Mouse (Mus musculus): ENCODE measurements around the gene Emc10. TPM values are rescaled to one million over a fixed set of nuclear protein-coding genes. Genes with fewer than 3 reads are reported as not detected.

Gene Emc10
- polyA plus RNA-seq, 1 experiment, result 188 TPM

GRCm38 (mm10) chr7:44463556-44464225 lies 32.6 kb downstream of the Emc10 start:
- no peak for DNase-seq (ENCODE audit: low read depth in 1 of 2, low spot score in 2 of 2)
- H3K27me3 ChIP-seq (ENCODE audit: control insufficient read depth, insufficient read depth, low read length), result peaks cover 8% of the 10 kb centered on the region; the same call in 1 of the 2 replicates
- H3K4me1 ChIP-seq (ENCODE audit: control insufficient read depth, insufficient read depth, insufficient read length), result 0 out of 2 replicates have a peak, but pooled peaks cover 4% of the 10 kb centered on the region
- H3K4me3 ChIP-seq (ENCODE audit: extremely low read depth, insufficient read depth, insufficient read length), result no peak overlapping the region
- no peaks in the 10 kb centered on the region for H3K36me3 ChIP-seq (ENCODE audit: control insufficient read depth, insufficient read depth, low read length)
- TF ChIP-seq POLR2A (IDR thresholded peaks at IDR 0.05; ENCODE audit: low read depth, low read length) (no peak), CTCF (IDR thresholded peaks at IDR 0.05; ENCODE audit: extremely low read depth, insufficient read depth, insufficient read length, insufficient replicate concordance) (no peak)
- 72% methylated on average over 10 of the region's 10 CpGs for WGBS
- H3K27ac ChIP-seq (ENCODE audit: insufficient read depth, low read length), result no peak overlapping the region

- no peak for TF ChIP-seq POLR2A (IDR thresholded peaks at IDR 0.05; ENCODE audit: low read depth, low read length)
- no peak for TF ChIP-seq CTCF (IDR thresholded peaks at IDR 0.05; ENCODE audit: extremely low read depth, insufficient read depth, insufficient read length, insufficient replicate concordance)
- H3K27me3 ChIP-seq (ENCODE audit: control insufficient read depth, insufficient read depth, low read length), result peaks cover 8% of the 10 kb centered on the region; the same call in 1 of the 2 replicates
- no peak overlapping the region for H3K4me3 ChIP-seq (ENCODE audit: extremely low read depth, insufficient read depth, insufficient read length)
- DNase-seq (ENCODE audit: low read depth in 1 of 2, low spot score in 2 of 2), result no peak
- H3K36me3 ChIP-seq (ENCODE audit: control insufficient read depth, insufficient read depth, low read length), result no peaks in the 10 kb centered on the region
- 33% methylated on average over 8 of the region's 8 CpGs for WGBS
- H3K4me1 ChIP-seq (ENCODE audit: control insufficient read depth, insufficient read depth, insufficient read length), result no peaks in the 10 kb centered on the region
- no peak overlapping the region for H3K27ac ChIP-seq (ENCODE audit: insufficient read depth, low read length)
These were observed 33.3 kb downstream of the Emc10 start for GRCm38 (mm10) chr7:44463056-44463425.

- Histone ChIP-seq H3K4me3 (ENCODE audit: extremely low read depth, insufficient read depth, insufficient read length) (no peak overlapping the region), H3K27me3 (ENCODE audit: control insufficient read depth, insufficient read depth, low read length) (peaks cover 8% of the 10 kb centered on the region; the same call in 1 of the 2 replicates), H3K27ac (ENCODE audit: insufficient read depth, low read length) (no peak overlapping the region), H3K4me1 (ENCODE audit: control insufficient read depth, insufficient read depth, insufficient read length) (no peaks in the 10 kb centered on the region), H3K36me3 (ENCODE audit: control insufficient read depth, insufficient read depth, low read length) (no peaks in the 10 kb centered on the region)
- no peak for DNase-seq (ENCODE audit: low read depth in 1 of 2, low spot score in 2 of 2)
- TF ChIP-seq CTCF (IDR thresholded peaks at IDR 0.05; ENCODE audit: extremely low read depth, insufficient read depth, insufficient read length, insufficient replicate concordance) (no peak), POLR2A (IDR thresholded peaks at IDR 0.05; ENCODE audit: low read depth, low read length) (no peak)
- 17% methylated on average over 63 of the region's 77 CpGs for WGBS
These were observed 33.9 kb downstream of the Emc10 start for GRCm38 (mm10) chr7:44462218-44463055.

DNA sequence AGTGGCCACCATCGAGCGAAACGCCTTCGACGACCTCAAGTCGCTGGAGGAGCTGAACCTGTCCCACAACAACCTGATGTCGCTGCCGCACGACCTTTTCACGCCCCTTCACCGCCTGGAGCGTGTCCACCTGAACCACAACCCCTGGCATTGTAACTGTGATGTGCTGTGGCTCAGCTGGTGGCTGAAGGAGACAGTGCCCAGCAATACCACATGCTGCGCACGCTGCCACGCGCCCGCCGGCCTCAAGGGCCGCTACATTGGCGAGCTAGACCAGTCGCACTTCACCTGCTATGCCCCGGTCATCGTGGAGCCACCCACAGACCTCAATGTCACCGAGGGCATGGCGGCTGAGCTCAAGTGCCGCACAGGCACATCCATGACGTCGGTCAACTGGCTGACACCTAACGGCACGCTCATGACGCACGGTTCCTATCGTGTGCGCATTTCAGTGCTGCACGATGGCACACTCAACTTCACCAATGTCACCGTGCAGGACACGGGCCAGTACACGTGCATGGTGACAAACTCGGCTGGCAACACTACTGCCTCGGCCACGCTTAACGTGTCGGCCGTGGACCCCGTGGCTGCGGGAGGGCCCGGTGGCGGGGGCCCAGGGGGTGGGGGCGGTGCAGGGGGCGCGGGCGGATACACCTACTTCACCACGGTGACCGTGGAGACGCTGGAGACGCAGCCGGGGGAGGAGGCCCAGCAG lies 34.7 kb downstream of the Emc10 start:
- TF ChIP-seq POLR2A (IDR thresholded peaks at IDR 0.05; ENCODE audit: low read depth, low read length), result no peak
- TF ChIP-seq CTCF (IDR thresholded peaks at IDR 0.05; ENCODE audit: extremely low read depth, insufficient read depth, insufficient read length, insufficient replicate concordance), result no peak
- no peak overlapping the region for H3K27ac ChIP-seq (ENCODE audit: insufficient read depth, low read length)
- peaks cover 8% of the 10 kb centered on the region; the same call in 1 of the 2 replicates for H3K27me3 ChIP-seq (ENCODE audit: control insufficient read depth, insufficient read depth, low read length)
- H3K4me1 ChIP-seq (ENCODE audit: control insufficient read depth, insufficient read depth, insufficient read length), result no peaks in the 10 kb centered on the region
- DNase-seq (ENCODE audit: low read depth in 1 of 2, low spot score in 2 of 2), result no peak
- H3K4me3 ChIP-seq (ENCODE audit: extremely low read depth, insufficient read depth, insufficient read length), result no peak overlapping the region
- 52% methylated on average over 57 of the region's 57 CpGs for WGBS
- H3K36me3 ChIP-seq (ENCODE audit: control insufficient read depth, insufficient read depth, low read length), result no peaks in the 10 kb centered on the region

- H3K27ac ChIP-seq (ENCODE audit: insufficient read depth, low read length), result no peak overlapping the region
- H3K4me1 ChIP-seq (ENCODE audit: control insufficient read depth, insufficient read depth, insufficient read length), result no peaks in the 10 kb centered on the region
- peaks cover 8% of the 10 kb centered on the region; the same call in 1 of the 2 replicates for H3K27me3 ChIP-seq (ENCODE audit: control insufficient read depth, insufficient read depth, low read length)
- 75% methylated on average over 31 of the region's 31 CpGs for WGBS
- no peaks in the 10 kb centered on the region for H3K36me3 ChIP-seq (ENCODE audit: control insufficient read depth, insufficient read depth, low read length)
- TF ChIP-seq POLR2A (IDR thresholded peaks at IDR 0.05; ENCODE audit: low read depth, low read length), result no peak
- no peak for TF ChIP-seq CTCF (IDR thresholded peaks at IDR 0.05; ENCODE audit: extremely low read depth, insufficient read depth, insufficient read length, insufficient replicate concordance)
- H3K4me3 ChIP-seq (ENCODE audit: extremely low read depth, insufficient read depth, insufficient read length), result no peak overlapping the region
- DNase-seq (ENCODE audit: low read depth in 1 of 2, low spot score in 2 of 2), result no peak
These were observed 35.4 kb downstream of the Emc10 start for GRCm38 (mm10) chr7:44460767-44461502.

- Histone ChIP-seq H3K4me1 (ENCODE audit: control insufficient read depth, insufficient read depth, insufficient read length) (no peaks in the 10 kb centered on the region), H3K27me3 (ENCODE audit: control insufficient read depth, insufficient read depth, low read length) (peaks cover 8% of the 10 kb centered on the region; the same call in 1 of the 2 replicates), H3K4me3 (ENCODE audit: extremely low read depth, insufficient read depth, insufficient read length) (no peak overlapping the region), H3K36me3 (ENCODE audit: control insufficient read depth, insufficient read depth, low read length) (no peaks in the 10 kb centered on the region), H3K27ac (ENCODE audit: insufficient read depth, low read length) (no peak overlapping the region)
- TF ChIP-seq CTCF (IDR thresholded peaks at IDR 0.05; ENCODE audit: extremely low read depth, insufficient read depth, insufficient read length, insufficient replicate concordance) (no peak), POLR2A (IDR thresholded peaks at IDR 0.05; ENCODE audit: low read depth, low read length) (no peak)
- 66% methylated on average over 6 of the region's 6 CpGs for whole genome bisulfite sequencing
- DNase-seq (ENCODE audit: low read depth in 1 of 2, low spot score in 2 of 2), result no peak
These were observed 36.3 kb downstream of the Emc10 start for GRCm38 (mm10) chr7:44460067-44460466.

Data from spleen, adult 2 months (tissue).